Mouse (Mus musculus) G1E (cell line): Measurements from ENCODE around the gene Gpc2.

Experiments used
- CTCF ChIP-seq: IDR thresholded peaks from 2 replicates; pipeline ENCODE4 v1.5.1; 2012; ENCODE audit warnings: low read depth, low read length, inconsistent platforms, mixed read lengths
- GATA1 ChIP-seq: IDR thresholded peaks from 2 replicates; pipeline ENCODE4 v1.6.1; 2012; ENCODE audit warnings: borderline replicate concordance, low read length, inconsistent platforms, mixed read lengths
- GATA2 ChIP-seq: IDR thresholded peaks from 2 replicates; pipeline ENCODE4 v1.6.1; 2012; ENCODE audit warnings: low read depth, low read length, inconsistent platforms, borderline replicate concordance
- POLR2AphosphoS5 ChIP-seq: IDR thresholded peaks from 2 replicates; pipeline ENCODE4 v1.6.1; 2012; ENCODE audit warnings: low read depth, low read length, inconsistent platforms; ENCODE audit not compliant: insufficient replicate concordance
- TAL1 ChIP-seq: conservative IDR thresholded peaks from 2 replicates; pipeline ENCODE4 v1.6.1; 2012; ENCODE audit warnings: low read depth, low read length, inconsistent platforms, mixed read lengths

DNA sequence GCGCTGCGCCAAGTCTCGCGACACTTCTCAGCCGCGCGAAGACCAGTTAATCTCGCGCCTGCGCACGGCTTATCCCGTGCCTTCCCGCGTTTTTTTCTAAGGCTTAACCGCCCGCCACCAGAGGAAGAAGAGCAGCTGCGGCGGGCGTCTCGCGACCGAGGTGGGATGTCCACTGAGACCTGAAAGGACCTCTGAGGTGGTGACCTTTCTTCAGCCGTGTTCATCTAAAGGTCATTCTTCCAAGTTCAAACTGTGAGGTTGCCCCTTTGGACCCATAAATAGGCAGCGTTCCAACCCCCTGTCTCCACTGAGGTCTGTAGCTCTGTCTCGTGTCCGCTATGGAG is 592 bp upstream of the Gpc2 start:
- no peak for TF ChIP-seq GATA2
- no peak for TF ChIP-seq POLR2AphosphoS5
- TF ChIP-seq CTCF, result no peak
- no peak for TF ChIP-seq TAL1
- TF ChIP-seq GATA1, result no peak
